Mouse (Mus musculus) olfactory bulb, adult 2 months (tissue): ENCODE measurements around the gene 1700001C19Rik. TPM values are rescaled to one million over a fixed set of nuclear protein-coding genes. Genes with fewer than 3 reads are reported as not detected.
"Not testable (repeated sequence)": the region's sequence is repeated elsewhere in the genome, so short reads cannot be mapped to it uniquely, and the experiment has no call there.

Experiments
- H3K27ac ChIP-seq: fragments of 200-500 bp; 2 replicates; pipeline ENCODE4 v1.5.1; 2012; ENCODE audit warnings: low read depth, low read length; ENCODE audit not compliant: insufficient read depth
- H3K4me1 ChIP-seq: fragments of 200-500 bp; 2 replicates; pipeline ENCODE4 v1.6.1; 2012; ENCODE audit warnings: low read length; ENCODE audit not compliant: control insufficient read depth, insufficient read depth
- H3K4me3 ChIP-seq: fragments of 200-500 bp; 2 replicates; pipeline ENCODE4 v1.5.1; 2012; ENCODE audit warnings: mild to moderate bottlenecking, low read depth, low read length, moderate library complexity; ENCODE audit not compliant: insufficient read depth
- CTCF ChIP-seq: fragments of 200-500 bp; IDR thresholded peaks from 2 replicates; pipeline ENCODE4 v1.5.1; 2012; ENCODE audit warnings: low read depth, mild to moderate bottlenecking, low read length, moderate library complexity; ENCODE audit not compliant: insufficient read depth
- POLR2A ChIP-seq: fragments of 200-500 bp; IDR thresholded peaks from 2 replicates; pipeline ENCODE4 v1.6.1; 2012; ENCODE audit warnings: mild to moderate bottlenecking, low read depth, low read length, moderate library complexity; ENCODE audit not compliant: insufficient read depth
- WGBS: fragments of 180-500 bp; shearing (Covaris S2); methylation state at CpG from one replicate; pipeline ENCODE4 v1.1.7; 2018; 5-methylcytosine and 5-hydroxymethylcytosine counted together
- polyA plus RNA-seq: library from polyadenylated mRNA; stranded (reverse); fragments of >200 nt; gene quantifications from 2 replicates; pipeline ENCODE4 v1.2.4, GENCODE M21; 2012; ENCODE audit warnings: low replicate concordance; ENCODE audit not compliant: missing spikeins, insufficient read depth, insufficient read length

1700001C19Rik gene
- polyA plus RNA-seq, 1 experiment: not detected

DNA sequence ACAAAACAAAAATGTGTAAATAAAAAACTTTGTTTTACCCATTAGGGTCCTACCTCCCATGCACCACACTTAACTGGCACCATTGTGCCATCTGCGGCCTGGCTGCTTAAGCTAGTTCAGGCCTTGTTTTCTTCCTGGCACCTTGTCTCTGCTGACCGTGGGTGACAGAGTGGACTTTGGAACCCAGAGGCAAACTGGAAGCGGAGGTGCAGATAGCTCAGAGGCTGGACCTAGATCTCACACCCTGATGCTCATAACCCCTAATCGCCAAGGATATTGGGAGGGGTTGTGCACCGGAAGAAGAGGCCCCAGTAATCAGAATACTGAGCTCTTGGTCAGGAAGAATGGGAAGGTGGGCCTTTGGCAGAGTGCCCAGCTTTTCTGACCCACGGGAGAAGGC is 13.0 kb downstream of the 1700001C19Rik start:
- 73% methylated on average over 6 of the region's 6 CpGs for WGBS
- Histone ChIP-seq H3K27ac (no peak overlapping the region), H3K4me3 (no peak overlapping the region), H3K4me1 (peaks cover 17% of the 10 kb centered on the region)
- TF ChIP-seq CTCF: no peak
- TF ChIP-seq POLR2A: no peak

DNA sequence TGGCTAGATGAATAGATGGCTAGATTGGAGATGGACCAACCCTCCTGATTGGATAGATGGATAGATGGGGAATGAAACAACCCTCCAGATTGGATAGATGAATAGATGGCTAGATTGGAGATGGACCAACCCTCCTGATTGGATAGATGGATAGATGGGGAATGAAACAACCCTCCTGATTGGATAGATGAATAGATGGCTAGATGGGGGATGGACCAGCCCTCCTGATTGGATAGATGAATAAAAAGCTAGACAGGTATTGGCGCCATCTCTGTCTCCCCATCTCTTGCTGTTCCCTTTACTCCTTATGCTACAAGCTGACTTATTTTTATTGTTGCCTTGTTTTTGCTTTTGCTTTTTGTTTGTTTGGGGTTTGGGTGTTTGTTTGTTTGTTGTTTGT is 14.6 kb downstream of the 1700001C19Rik start:
- not testable (repeated sequence) for H3K4me1 ChIP-seq, H3K4me3 ChIP-seq, H3K27ac ChIP-seq
- 90% methylated on average over 1 of the region's 1 CpGs for WGBS

DNA sequence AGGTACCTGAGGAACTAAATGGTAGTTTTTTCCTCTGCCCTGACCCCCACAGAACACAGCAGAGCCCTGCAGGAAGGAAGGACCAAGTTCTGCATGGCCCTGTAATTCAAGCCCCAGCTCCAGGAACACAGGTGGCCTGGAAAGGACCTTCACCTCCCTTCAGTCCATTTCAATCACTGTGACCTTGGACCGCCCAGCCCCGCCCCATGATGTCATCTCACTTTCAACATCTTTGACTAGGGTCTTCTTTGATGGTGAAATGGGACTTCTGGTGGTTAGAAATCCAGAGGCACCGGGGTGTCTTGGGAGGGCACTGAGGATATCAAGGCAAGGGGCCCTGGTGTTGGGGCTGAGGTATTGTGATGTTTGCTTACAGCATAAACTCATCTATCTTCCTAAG is 15.6 kb downstream of the 1700001C19Rik start:
- WGBS: 86% methylated on average over 3 of the region's 3 CpGs
- Histone ChIP-seq H3K4me1 (peaks cover 3% of the 10 kb centered on the region; the same call in 1 of the 2 replicates), H3K4me3 (no peak overlapping the region), H3K27ac (no peak overlapping the region)
- TF ChIP-seq CTCF (no peak), POLR2A (no peak)

DNA sequence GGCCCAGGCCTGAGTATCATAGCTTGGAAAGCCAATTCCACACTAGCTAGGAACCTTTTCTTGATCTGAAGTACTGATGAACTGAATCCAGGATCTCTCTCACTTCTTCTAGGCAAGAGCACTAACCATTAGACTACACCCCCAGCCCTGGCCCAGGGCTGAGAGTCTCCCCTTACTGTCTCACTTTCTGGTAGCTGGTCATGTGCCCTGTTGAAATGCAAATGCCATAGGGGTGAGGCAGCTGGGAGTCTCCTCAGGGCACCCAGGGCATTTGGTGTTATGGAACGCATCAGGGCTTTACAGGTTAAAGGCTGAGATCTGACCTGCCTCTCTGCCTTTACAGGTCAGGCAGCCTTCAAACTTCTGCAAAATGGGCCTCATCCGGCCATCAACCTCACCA is 17.0 kb downstream of the 1700001C19Rik start:
- H3K27ac ChIP-seq: no peak overlapping the region
- WGBS: 81% methylated on average over 2 of the region's 2 CpGs
- H3K4me3 ChIP-seq: no peak overlapping the region
- TF ChIP-seq POLR2A (no peak), CTCF (no peak)
- H3K4me1 ChIP-seq: no peaks in the 10 kb centered on the region

DNA sequence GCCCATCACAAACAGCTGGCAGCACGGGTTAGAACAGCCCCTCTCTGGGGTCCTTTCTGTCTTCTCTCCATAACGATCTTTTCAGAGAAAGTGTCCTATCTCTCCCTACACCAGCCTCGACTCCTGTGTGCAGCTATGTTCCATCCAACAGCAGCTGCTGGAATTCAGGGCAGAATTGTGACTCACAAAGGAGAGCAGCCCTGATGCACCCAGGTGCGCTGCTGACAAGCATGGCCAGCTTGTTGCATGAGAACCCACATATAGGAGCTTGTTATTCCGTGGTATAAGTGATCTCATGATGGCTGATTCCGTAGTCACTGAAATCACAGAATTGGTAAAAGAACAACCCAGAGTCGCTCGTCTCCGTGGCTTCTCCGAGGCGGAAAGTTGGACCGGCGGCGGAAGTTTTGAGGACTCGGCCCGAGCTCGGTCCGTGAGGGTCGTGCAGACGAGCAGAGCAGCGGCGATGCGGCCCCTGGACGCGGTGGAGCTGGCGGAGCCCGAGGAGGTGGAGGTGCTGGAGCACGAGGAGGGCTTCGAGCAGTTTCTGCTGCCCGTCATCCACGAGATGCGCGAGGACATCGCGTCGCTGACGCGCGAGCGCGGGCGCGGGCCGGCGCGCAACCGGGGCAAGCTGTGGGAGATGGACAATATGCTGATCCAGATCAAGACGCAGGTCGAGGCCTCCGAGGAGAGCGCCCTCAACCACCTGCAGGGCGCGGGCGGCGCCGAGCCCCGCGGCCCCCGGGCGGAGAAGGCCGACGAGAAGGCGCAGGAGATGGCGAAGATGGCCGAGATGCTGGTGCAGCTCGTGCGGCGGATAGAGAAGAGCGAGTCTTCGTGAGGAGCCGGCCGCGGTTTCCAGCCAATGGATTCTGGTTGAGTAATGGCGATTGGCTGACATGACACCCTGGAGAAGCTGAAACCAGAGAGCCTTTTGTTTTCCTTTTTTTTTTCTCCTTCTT is 27.0 kb downstream of the 1700001C19Rik start:
- WGBS: 2% methylated on average over 74 of the region's 74 CpGs
- H3K27ac ChIP-seq, H3K4me1 ChIP-seq: not testable (repeated sequence)
- H3K4me3 ChIP-seq: peak overlapping the region; percentile 40

DNA sequence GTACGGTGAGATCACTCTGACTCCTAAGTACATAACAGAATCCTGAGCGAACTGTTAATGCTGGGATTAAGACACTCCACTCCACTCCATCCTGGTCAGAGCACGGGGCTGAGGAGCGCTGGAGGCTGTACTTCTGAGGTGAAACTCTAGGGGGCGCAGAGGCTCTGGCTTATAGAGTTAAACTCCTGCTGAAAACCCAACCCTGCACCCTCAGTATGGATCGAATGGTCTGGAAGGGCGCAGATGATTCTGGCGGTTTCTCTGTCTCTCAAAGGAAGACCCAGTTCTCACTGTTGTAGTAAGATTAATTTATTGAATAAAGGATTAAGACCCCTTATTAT is 28.6 kb downstream of the 1700001C19Rik start:
- no peak for TF ChIP-seq POLR2A
- TF ChIP-seq CTCF: no peak
- Histone ChIP-seq H3K27ac (no peak overlapping the region), H3K4me1 (peaks cover 8% of the 10 kb centered on the region), H3K4me3 (no peak overlapping the region)
- WGBS: 24% methylated on average over 8 of the region's 8 CpGs

DNA sequence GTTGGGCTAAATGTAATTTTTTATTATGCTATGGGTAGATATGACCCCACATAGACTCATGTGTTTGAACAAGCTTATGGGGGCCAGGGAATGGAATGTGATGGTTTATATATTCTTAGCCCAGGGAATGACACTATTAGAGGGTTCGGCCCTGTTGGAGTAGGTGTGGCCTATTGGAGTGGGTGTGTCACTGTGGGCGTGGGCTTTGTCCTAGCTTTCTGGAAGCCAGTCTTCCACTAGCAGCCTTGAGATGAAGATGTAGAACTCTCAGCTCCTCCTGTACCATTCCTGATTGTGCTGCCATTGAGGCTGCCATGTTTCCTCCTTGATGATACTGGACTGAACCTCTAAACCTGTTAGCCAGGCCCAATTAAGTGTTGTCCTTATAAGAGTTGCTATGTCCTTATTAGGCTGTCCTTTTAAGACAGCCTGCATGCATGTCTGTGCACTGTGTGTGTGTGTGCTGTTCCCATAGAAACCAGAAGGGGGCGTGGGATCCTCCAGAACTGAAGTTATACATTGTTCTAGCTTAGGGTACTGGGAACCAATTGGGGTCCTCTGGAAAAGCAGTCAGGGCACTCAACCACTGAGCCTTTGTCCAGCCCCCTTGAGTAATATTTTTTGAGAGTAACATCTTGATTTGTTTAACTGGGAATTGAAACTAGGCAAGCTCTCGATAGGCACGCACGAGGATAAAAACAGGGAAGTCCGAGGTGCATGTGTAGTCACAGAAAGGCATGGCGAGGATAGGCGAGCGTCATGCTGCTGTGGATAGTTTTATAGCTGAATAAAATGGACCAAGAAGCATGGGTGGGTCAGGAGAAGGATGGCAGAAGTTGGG is 29.2 kb downstream of the 1700001C19Rik start:
- peaks cover 8% of the 10 kb centered on the region for H3K4me1 ChIP-seq
- TF ChIP-seq CTCF (no peak), POLR2A (no peak)
- no peak overlapping the region for H3K27ac ChIP-seq
- 69% methylated on average over 10 of the region's 10 CpGs for WGBS
- no peak overlapping the region for H3K4me3 ChIP-seq

DNA sequence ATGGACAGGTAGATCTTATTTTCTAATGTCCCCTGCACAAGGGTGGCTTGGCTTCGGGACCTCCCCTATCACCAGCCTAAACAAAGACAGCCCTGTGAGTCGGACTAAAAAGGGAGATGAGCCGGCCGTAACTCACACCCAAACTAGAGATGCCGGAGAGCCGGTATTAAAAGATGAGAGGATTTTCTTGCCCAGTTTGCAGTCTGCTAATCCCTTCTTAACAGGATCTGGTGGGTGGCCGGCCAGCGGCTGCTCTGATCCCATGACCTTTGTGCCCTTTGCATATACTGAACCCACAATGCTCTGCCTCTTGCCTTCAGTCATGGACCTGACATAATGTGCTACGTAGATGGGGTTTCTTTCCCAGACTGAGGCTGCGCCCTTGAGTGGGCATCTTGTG is 36.7 kb downstream of the 1700001C19Rik start, which contains the start of gene Guca1a:
Gene Guca1a (minus strand): TSS at position 134 of the 400 bp plus-strand sequence.
- no peak within 1 kb of the TSS for H3K27ac ChIP-seq
- TF ChIP-seq CTCF: no peak
- TF ChIP-seq POLR2A: no peak
- H3K4me1 ChIP-seq: peaks cover 1% of the 10 kb centered on the region; the same call in 1 of the 2 replicates
- WGBS: 20% methylated on average over 10 of the region's 10 CpGs
- H3K4me3 ChIP-seq: no peak within 1 kb of the TSS

DNA sequence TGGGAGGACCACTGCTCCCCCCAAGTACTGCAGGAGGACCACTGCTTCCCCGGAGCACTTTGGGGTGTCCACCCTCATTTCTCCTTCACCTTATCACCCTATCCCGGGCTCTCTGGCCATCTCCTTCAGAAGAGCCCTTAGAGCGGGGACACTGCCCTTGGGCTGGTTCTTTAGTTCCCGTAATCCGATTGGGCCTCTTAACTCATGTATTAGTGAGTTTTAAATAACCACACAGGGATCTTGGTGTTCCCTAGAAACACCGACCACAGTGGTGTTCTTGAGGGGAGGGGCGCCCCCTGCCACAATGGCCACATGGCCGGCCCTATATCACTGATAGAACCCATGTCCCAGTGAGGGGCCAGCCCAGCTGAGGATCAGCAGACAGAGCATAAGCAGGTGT is 38.1 kb downstream of the 1700001C19Rik start:
- peaks cover 12% of the 10 kb centered on the region; the same call in 1 of the 2 replicates for H3K4me1 ChIP-seq
- H3K4me3 ChIP-seq: no peak overlapping the region
- no peak for TF ChIP-seq CTCF
- no peak for TF ChIP-seq POLR2A
- 86% methylated on average over 8 of the region's 8 CpGs for WGBS
- H3K27ac ChIP-seq: no peak overlapping the region
